In the genomic region with DNA sequence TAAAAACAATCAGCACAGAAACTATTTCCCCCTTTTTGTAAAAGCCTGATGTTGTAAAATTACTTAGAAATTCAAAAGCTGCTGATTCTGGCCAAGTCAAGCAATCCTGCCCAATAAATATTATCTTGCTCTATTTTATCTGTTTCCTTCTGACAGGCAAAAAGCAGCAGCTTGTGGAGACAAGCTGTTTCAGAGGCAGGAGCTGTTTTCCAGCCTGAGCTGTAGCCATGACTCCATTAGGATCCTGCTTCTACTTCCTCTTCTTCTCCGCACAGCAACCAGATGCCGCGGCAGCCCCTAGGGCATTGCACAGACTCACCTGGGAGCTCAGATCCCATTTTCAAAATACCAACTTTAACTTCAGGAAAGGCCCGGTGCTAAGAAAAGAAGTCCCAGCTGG, we compare ENCODE assay signal across 14 mouse cellular contexts.
DNase-seq lines count a peak whose midpoint lies in the region; ATAC-seq and TF ChIP-seq lines count a peak whose summit lies in the region.
"Had no signal": no experiment of that assay in that cellular context is flagged by ENCODE, and none has a peak within 500 bp of the region (broad histone marks: within the 10 kb centered on the region; RNA-seq: fewer than 3 reads in every experiment).

No protein-coding gene starts in this region.

- H3K4me1 ChIP-seq in kidney, postnatal 0 days (replicated peaks; ENCODE audit: insufficient read depth, low read length), result no peaks in the 10 kb centered on the region
- H3K4me1 ChIP-seq: embryonic facial prominence, embryonic 12.5 days; midbrain, embryonic 15.5 days had no signal

- intact Hi-C loops in heart, postnatal 10 days (cut with DNase I), result no loop called here

- no peaks in the 10 kb centered on the region for H3K36me3 ChIP-seq in kidney, postnatal 0 days (ENCODE audit: insufficient read depth, low read length)
- H3K36me3 ChIP-seq: embryonic facial prominence, embryonic 12.5 days; G1E; midbrain, embryonic 15.5 days had no signal

- peak; percentile 12 for DNase-seq in heart, postnatal 10 days
- no peak for DNase-seq in heart, postnatal 4 days
- DNase-seq in kidney, postnatal 0 days (ENCODE audit: low spot score), result peak; percentile 80
- DNase-seq in kidney, adult 11 months, result no peak
- peak; percentile 19 for DNase-seq in kidney, postnatal 14 days
- peak; percentile 32 for DNase-seq in layer of hippocampus, adult 9-11 months
- DNase-seq: cerebellum, adult 2 months; lung, adult 2 months; right cerebral cortex, postnatal 14 days had no signal

- WGBS in kidney, postnatal 0 days, result 54% methylated on average over 4 of the region's 4 CpGs

- no peaks in the 10 kb centered on the region for H3K27me3 ChIP-seq in kidney, postnatal 0 days (ENCODE audit: insufficient read depth, low read length)
- H3K27me3 ChIP-seq: embryonic facial prominence, embryonic 12.5 days; midbrain, embryonic 15.5 days had no signal

- no peak overlapping the region for H3K9ac ChIP-seq in kidney, postnatal 0 days (ENCODE audit: low read depth, low read length)
- H3K9ac ChIP-seq: embryonic facial prominence, embryonic 12.5 days; midbrain, embryonic 15.5 days had no signal

- TF ChIP-seq CTCF in kidney, postnatal 0 days (IDR thresholded peaks at IDR 0.05; ENCODE audit: low read depth), result no peak

- no peak for ATAC-seq in kidney, postnatal 0 days (replicated peaks; ENCODE audit: low FRiP score, low read depth)
- ATAC-seq in cerebellum, adult (ENCODE audit: insufficient number of reproducible peaks, low FRiP score, low TSS enrichment), result no peak
- ATAC-seq: intestine, postnatal 0 days; midbrain, embryonic 15.5 days had no signal

- H3K27ac ChIP-seq in kidney, postnatal 0 days, result no peak overlapping the region
- H3K27ac ChIP-seq: embryonic facial prominence, embryonic 12.5 days; midbrain, embryonic 15.5 days had no signal

- no peak overlapping the region for H3K4me2 ChIP-seq in kidney, postnatal 0 days (ENCODE audit: low read length)
- H3K4me2 ChIP-seq: embryonic facial prominence, embryonic 12.5 days; midbrain, embryonic 15.5 days had no signal

- no peaks in the 10 kb centered on the region for H3K9me3 ChIP-seq in kidney, postnatal 0 days (replicated peaks; ENCODE audit: low read length)
- H3K9me3 ChIP-seq: embryonic facial prominence, embryonic 12.5 days; G1E; midbrain, embryonic 15.5 days had no signal

- no peak overlapping the region for H3K4me3 ChIP-seq in kidney, postnatal 0 days (replicated peaks; ENCODE audit: low read depth, low read length)
- H3K4me3 ChIP-seq: embryonic facial prominence, embryonic 12.5 days; midbrain, embryonic 15.5 days had no signal

Comparison
In these comparisons a context has a peak if more than half of its experiments do, and no peak if none do; other contexts are left out.
1. DNase-seq: peak in heart, postnatal 10 days (2 of 2), kidney, postnatal 0 days (single experiment), kidney, postnatal 14 days (single experiment) and layer of hippocampus, adult 9-11 months (single experiment); none in heart, postnatal 4 days (single experiment) and kidney, adult 11 months (single experiment).